Mouse (Mus musculus) myocyte (in vitro differentiated cells): ENCODE data around the gene Cyp27a1.
A peak's percentile ranks its signal among the peaks of the same experiment; 100 is the strongest.

Source experiments
- CEBPB ChIP-seq: IDR thresholded peaks from 2 replicates; pipeline ENCODE4 v1.6.1; 2011; ENCODE audit warnings: mild to moderate bottlenecking, moderate library complexity; ENCODE audit not compliant: poor library complexity, insufficient read depth, severe bottlenecking
- E2F4 ChIP-seq: IDR thresholded peaks from one replicate; pipeline ENCODE4 v1.6.1; 2011; ENCODE audit warnings: mild to moderate bottlenecking, control low read depth, moderate library complexity; ENCODE audit not compliant: insufficient read depth
- MAX ChIP-seq: IDR thresholded peaks from one replicate; pipeline ENCODE4 v1.6.1; 2011; ENCODE audit warnings: low read depth, mild to moderate bottlenecking, control low read depth
- MYOD1 ChIP-seq, 3 experiments: IDR thresholded peaks; one replicate each; pipeline ENCODE4 v1.6.1; 2011; ENCODE audit warnings: control low read depth in 2 of 3, low read depth in 2 of 3, mild to moderate bottlenecking in 2 of 3, moderate library complexity in 1 of 3; ENCODE audit not compliant: insufficient read length in 2 of 3, control insufficient read depth in 1 of 3
- MYOG ChIP-seq, 3 experiments: IDR thresholded peaks; one replicate each; pipeline ENCODE4 v1.6.1; 2011; ENCODE audit warnings: control low read depth in 2 of 3, low read depth in 2 of 3, mild to moderate bottlenecking in 2 of 3; ENCODE audit not compliant: insufficient read length in 2 of 3, control insufficient read depth in 1 of 3, insufficient read depth in 1 of 3
- POLR2A ChIP-seq: IDR thresholded peaks from one replicate; pipeline ENCODE4 v1.6.1; 2011; ENCODE audit warnings: low read depth, mild to moderate bottlenecking, control low read depth, moderate library complexity; ENCODE audit not compliant: insufficient read length
- POLR2AphosphoS2 ChIP-seq: IDR thresholded peaks from one replicate; pipeline ENCODE4 v1.6.1; 2011; ENCODE audit warnings: low read depth, control low read depth; ENCODE audit not compliant: insufficient read length
- REST ChIP-seq: IDR thresholded peaks from one replicate; pipeline ENCODE4 v1.6.1; 2011; ENCODE audit warnings: mild to moderate bottlenecking, control low read depth, moderate library complexity; ENCODE audit not compliant: insufficient read depth, insufficient read length
- SRF ChIP-seq: IDR thresholded peaks from one replicate; pipeline ENCODE4 v1.6.1; 2011; ENCODE audit warnings: low read depth; ENCODE audit not compliant: control insufficient read depth, insufficient read length
- TCF12 ChIP-seq: IDR thresholded peaks from one replicate; pipeline ENCODE4 v1.6.1; 2011; ENCODE audit warnings: mild to moderate bottlenecking, control low read depth; ENCODE audit not compliant: poor library complexity, insufficient read depth, severe bottlenecking
- TCF3 ChIP-seq: IDR thresholded peaks from one replicate; pipeline ENCODE4 v1.6.1; 2011; ENCODE audit warnings: low read depth, control low read depth; ENCODE audit not compliant: insufficient read length
- USF1 ChIP-seq: IDR thresholded peaks from one replicate; pipeline ENCODE4 v1.6.1; 2011; ENCODE audit warnings: low read depth, mild to moderate bottlenecking, control low read depth, moderate library complexity

- TF ChIP-seq SRF (no peak), TCF12 (no peak), POLR2A (no peak), MAX (no peak), USF1 (no peak), E2F4 (no peak), REST (no peak), MYOG (IDR thresholded peaks at IDR 0.05; ENCODE audit: control insufficient read depth in 1 of 3, insufficient read depth in 1 of 3, insufficient read length in 2 of 3, low read depth in 2 of 3) (peak in 1 of 3 experiments; percentile 47), POLR2AphosphoS2 (no peak), CEBPB (no peak), TCF3 (no peak), MYOD1 (IDR thresholded peaks at IDR 0.05; ENCODE audit: control insufficient read depth in 1 of 3, insufficient read length in 2 of 3, low read depth in 2 of 3) (peak in 1 of 3 experiments; percentile 13)
Observed at GRCm38 (mm10) chr1:74783554-74783953, 70.2 kb downstream of the Cyp27a1 start.
